Mouse (Mus musculus): ENCODE measurements around the gene Pdlim5. TPM values are rescaled to one million over a fixed set of nuclear protein-coding genes. Genes with fewer than 3 reads are reported as not detected.
A peak's percentile ranks its signal among the peaks of the same experiment; 100 is the strongest.

Pdlim5 gene
- total RNA-seq, 2 experiments from 2014 or later, result 18.4 to 18.9 TPM

DNA sequence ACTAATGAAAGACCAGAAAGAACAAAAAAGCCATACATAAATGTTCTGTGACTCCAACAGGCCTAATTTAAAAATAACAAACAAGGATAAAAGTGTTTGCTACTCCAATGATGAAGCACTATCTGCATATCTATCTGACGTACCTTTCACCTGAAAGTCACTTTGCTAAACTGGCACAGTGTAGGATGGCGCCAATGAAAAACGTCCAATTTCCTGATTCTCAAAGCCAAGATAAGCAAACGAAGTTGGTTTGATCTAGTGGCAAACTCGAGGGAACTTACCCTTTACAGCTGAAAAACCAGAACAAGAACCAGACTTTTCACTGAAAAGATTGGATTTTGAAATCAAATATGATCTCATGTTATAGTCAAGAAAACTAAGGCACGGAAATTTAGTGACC, 49.2 kb downstream of the Pdlim5 start:
- DNase-seq (ENCODE audit: extremely low spot score in 1 of 2, low spot score in 2 of 2), result no peak
- intact Hi-C loops (cut with DNase I), result no loop called here

DNA sequence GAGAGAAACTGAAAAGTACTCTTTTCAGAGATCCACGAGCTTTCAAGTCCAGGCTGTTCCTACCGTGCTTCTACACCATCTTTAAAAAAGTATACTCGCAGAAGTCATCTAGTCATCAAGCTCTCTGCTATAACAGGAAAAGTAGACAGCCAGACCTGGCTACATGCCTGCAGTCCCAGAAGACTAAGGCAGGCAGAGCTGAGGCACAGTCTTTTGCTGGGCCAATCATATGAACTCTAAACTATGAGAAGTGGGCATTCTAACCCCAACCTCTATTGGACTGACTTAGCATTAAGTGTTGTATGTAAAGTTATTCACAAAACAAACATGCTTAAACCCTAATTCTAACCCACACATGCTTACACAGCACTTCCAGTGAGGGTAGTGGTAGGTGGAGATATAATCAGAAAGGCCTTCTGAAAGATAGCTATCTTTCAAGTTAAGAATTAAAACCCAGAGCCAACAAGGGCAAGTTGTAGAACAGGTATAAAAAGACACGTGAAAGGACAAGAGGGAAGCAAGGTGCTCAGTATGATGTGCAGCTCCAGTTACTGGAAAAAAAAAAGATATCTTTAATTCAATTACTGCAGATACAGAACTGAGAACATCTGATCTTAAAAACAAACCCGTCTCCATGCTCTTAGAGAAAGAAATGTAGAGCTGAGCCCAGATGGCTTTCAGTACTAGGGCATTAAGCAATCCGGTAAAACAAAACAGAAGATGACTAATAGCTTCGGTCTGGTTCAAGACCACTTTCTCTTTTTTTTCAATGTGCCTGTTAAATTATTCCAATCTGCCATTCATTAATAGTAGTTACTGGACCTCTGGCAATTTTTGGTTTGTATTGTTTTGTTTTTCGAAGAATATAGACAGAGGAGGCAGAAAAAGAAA, 50.0 kb downstream of the Pdlim5 start:
- intact Hi-C loops (cut with DNase I), result no loop called here
- DNase-seq (ENCODE audit: extremely low spot score in 1 of 2, low spot score in 2 of 2), result no peak

DNA sequence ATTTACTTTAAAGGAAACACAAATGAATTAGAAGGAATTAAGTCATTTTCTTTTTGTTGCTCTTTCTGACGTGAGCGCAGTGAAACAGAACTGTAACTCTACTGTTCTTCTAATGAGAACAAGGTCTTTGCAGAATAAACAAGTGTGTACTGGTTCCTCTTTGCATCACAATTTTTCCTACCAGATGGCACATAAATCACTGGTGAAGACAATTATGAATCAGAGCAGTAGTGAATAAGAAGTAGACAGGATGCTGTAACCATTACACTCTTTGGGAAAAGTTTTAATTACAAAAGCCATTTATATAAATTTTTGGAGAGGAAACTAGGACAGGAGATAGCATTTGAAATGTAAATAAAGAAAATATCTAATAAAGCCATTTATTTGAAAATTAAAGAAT, 51.7 kb downstream of the Pdlim5 start:
- intact Hi-C loops (cut with DNase I), result no loop called here
- no peak for DNase-seq (ENCODE audit: extremely low spot score in 1 of 2, low spot score in 2 of 2)

DNA sequence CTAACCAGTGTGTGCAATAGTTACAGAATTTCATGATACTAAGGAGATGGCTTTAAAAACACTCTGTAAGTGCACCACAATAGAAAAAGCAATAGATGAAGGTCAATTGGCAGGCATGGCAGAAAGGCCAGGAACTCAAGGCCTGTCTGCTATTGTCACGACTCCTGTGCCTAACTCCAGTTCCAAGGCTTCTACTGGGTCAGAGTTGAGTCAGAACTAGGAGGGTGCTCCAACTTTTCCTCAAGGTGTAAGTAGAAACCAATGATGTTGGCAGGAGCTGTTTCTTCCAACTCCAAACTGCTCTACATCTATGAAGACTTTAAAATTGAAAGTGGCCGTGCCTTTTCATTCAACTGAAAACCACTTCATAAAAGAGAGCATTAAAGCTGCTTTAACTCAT, 54.8 kb downstream of the Pdlim5 start:
- intact Hi-C loops (cut with DNase I), result no loop called here
- DNase-seq (ENCODE audit: extremely low spot score in 1 of 2, low spot score in 2 of 2), result no peak

DNA sequence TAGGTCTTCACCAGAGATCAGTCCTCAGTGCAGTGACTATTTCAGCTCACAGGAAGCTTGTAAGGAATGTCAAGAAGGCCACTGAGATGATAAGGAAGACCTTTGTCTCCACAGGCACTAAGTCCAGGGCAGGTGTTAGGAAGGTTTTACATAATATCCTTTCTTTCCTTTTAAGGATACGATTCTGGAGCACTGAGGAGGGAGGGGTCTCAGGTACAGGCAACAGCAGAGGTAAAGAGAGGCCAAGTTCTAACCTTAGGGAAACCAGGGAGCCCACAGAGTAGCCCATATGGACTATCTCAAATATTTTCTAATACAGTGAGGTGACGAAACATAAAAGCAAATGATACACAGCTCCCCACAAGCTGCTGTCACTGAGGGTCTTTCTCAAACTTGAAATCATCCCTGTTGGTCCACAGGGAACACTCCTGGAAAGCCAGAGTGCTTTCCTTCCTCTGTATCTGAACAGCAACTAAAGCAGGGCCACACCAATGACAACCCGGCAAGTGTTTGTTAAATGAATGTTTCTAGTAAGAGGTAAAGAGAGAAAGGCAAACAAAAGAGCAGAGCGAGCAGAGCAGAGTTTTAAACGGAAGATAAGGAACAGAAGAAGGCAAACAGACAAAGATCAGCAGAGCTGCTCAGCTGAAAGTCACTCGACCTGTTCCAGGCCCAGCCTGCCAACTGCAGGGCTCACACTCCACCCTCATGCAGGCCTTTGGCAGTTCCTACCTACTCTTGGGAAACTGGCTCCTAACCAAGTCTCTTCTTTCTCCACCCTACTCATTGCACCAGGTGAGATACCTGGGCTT, 55.9 kb downstream of the Pdlim5 start:
- no peak for DNase-seq (ENCODE audit: extremely low spot score in 1 of 2, low spot score in 2 of 2)
- intact Hi-C loops (cut with DNase I), result no loop called here

DNA sequence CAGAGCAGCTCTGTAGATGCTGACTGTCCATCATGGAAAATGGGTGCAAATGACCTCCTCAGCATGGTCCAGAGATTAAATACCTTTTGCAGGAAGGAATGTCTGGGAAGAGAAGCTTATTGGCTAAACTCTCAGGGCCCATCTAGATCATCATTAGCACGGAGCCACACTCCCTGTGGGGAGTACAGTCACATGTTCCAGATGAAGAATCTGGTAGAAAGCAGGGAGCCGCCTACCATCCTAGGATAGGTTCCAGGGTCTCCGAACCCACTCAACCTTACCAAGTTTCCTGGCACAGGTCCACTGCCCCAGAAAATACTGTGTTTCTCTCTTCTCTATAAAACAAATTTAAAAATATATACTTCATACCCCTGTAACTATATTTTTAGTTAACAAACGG, 57.4 kb downstream of the Pdlim5 start:
- intact Hi-C loops (cut with DNase I), result no loop called here
- no peak for DNase-seq (ENCODE audit: extremely low spot score in 1 of 2, low spot score in 2 of 2)

DNA sequence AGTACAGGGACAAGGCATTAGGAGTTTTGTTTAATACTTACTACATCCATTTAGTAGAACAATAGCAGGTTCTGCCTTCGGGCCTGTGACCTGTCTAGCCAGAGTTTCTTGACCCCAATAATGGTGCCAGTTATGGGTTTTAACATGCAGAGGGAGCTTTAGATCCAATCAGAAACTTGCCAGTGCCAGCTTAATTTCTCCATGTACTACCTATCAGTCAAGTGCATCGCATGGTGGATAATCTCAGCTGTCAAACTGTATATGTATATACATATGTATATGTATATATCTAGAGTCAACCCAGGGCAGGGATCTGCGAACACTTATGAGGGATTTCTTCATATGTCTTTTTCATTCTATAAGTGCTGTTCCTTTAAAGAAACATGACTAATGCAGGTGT, 61.0 kb downstream of the Pdlim5 start:
- no peak for DNase-seq (ENCODE audit: extremely low spot score in 1 of 2, low spot score in 2 of 2)
- intact Hi-C loops (cut with DNase I), result no loop called here

DNA sequence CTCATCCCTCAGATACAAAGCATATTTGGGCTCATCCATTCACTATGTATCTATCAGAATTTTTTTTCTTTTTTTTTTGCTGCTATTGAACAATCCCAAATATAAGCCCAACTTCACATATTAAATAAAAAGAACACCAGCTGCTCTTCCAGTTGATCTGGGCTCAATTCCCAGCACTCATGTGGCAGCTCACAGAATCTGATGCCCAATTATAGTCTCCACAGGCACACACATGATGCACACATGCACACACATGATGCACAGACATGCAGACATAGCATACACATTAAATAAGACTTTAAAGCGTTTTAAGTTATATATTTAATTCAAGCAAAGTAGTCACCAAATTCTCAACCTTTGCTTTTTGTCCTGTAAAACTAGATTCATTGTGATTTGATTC, 62.0 kb downstream of the Pdlim5 start:
- DNase-seq (ENCODE audit: extremely low spot score in 1 of 2, low spot score in 2 of 2), result no peak

DNA sequence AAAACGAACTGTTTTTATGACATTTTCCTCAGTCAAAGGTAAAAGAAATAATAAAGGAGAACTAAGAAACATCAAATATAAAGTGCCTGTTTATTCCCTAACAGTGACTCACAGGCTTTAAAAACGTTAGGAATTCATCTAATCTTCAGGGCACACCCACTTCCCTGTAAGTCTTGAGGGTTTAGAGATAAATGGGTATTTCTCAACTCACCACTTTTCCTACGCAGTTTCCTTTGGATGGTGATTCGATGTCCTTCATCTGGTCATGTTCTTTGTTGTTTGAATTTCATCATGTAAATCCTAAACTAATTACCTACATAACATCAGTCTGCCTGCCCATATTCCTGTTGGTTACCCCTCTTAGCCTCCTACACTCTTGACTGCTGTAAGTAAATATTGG, 62.8 kb downstream of the Pdlim5 start:
- intact Hi-C loops (cut with DNase I), result no loop called here
- no peak for DNase-seq (ENCODE audit: extremely low spot score in 1 of 2, low spot score in 2 of 2)

More for the DNA sequence above, 62.0 kb downstream of the Pdlim5 start:
- intact Hi-C loops (cut with DNase I), result no loop called here

DNA sequence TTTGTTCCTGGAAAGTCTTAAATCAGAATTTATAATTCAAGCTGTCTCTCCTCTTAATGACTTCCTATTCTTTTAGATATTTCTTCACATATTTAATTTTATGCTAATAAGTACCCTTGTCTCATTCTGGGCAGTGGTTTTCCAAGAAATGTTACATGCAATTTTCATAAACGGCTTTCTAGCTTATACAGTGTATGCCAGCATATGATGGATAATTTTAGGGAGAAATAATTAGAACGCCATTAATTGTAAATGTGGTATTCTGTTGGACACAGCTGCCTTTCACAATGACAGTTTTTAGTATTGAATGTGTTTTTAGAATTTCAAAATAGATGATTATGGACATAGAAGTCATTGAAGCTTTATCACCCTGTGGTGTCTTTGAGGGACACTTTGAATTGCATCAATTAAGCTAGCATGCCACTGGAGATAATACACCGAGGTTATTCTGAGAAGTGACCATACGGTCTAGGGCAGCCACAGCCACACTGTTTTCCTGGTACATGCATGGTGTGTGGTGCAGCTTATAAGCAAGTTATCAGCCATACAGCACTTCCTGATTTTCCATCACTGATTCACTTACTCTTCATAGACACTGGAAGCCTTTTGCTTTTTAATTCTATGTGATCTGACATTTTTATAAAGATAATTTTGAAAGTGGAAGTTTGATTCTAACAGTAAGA, 63.5 kb downstream of the Pdlim5 start:
- DNase-seq (ENCODE audit: extremely low spot score in 1 of 2, low spot score in 2 of 2), result no peak
- intact Hi-C loops (cut with DNase I), result no loop called here

DNA sequence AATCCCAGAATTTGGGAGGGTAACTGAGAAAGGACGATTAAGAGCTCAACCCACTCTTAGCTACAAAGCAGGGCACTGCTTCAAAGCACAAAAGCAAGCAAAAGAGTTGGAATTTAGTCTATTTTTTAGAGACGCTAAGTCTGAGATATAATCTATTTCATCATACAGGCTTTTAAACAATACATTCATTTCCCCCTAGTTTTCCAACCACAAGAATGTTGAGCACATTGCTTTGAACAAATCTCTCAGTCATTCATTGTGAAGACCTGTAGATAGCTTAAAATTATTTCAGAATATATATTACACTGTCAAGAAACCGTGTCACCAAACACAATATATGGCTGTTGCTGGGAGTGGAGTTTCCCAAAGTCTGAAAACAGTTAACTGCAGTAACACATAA, 65.1 kb downstream of the Pdlim5 start:
- intact Hi-C loops (cut with DNase I), result no loop called here
- DNase-seq (ENCODE audit: extremely low spot score in 1 of 2, low spot score in 2 of 2), result no peak

DNA sequence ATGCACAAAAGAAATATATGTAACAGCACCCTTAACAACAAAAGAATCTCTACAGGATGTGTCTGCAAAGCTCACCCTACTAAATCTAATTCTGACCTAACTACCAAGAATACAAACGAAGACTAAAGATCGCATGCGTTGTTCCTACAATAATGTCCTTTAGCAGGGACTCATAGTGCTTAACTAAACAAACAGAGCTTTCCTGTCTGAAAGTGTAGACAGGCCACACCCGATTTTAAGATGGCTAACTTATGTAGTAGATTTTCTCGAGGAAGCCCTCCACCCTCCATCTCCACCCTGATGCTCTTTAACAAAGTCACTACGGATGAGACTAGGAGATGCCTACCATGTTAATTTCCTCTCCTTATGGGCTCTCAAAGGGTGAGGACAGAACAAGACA, 71.9 kb downstream of the Pdlim5 start:
- intact Hi-C loops (cut with DNase I), result no loop called here
- DNase-seq (ENCODE audit: extremely low spot score in 1 of 2, low spot score in 2 of 2), result no peak

DNA sequence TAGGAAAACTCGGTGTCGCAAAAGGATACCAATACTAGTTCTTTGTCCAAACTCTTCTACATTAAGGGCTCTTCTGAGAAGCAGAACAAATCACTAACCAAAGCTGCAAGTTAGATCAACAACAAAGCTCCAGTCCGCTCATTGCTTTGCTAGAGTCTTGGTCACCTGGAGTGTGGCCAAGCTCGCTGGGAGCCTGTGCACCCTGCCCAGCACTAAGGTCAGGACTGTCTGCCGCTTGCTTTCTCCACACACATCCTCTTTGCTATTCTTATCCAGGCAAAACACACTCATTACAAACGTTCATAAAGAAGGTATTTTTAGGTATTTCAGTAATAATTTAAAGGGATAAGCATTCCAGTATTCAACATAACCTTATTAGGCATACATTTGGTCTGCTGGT, 73.6 kb downstream of the Pdlim5 start:
- intact Hi-C loops (cut with DNase I), result no loop called here
- DNase-seq (ENCODE audit: extremely low spot score in 1 of 2, low spot score in 2 of 2), result peak in 1 of 2 experiments; percentile 81

DNA sequence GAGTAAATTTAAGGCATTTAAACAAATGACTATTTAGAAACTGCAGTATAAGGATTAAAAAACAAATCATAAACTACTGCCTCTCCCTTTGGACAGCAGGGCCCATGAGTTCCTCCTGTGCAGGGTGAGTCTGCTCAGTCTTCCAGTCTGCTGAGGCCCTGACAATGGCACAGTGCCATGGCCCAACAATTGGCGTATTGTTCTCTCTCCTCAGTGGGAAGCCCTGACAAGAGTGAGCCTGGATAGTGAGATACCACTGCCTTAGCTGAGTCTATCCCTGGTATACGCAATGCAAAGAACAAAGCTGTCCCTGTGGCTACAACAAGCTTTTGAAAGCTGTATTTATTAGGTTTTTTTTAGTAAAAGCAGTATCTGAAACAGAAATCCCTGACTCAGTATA, 77.3 kb downstream of the Pdlim5 start:
- peak; percentile 61 to 87 for DNase-seq (ENCODE audit: extremely low spot score in 1 of 2, low spot score in 2 of 2)
- intact Hi-C loops (cut with DNase I), result no loop called here

DNA sequence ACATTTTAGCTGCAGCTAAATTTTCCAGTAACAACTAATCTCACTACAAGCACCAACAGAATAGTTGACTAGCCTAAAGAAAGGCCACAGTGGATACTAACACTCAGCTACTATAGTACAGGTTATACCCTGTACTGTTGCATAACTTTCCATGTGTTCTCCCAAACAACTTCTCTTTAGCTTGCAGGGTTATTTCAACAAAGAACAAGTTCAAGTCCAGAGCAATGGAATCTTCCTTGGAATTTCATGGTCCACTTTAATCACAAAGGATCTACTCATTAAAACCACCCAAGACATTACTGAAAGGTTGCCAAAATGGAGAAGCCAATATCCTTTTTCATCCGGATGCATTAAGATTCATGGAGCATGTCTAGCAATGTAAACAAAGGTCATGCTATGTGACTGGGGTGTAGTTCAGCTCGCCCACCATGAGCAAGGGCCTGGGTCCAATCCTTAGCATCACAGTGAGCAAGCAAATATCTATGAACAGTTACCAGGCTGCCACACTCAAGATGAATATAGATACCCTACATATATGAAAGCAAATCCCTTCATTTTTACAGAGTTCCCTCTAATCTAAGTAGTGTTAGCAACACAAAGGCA, 79.3 kb downstream of the Pdlim5 start:
- no peak for DNase-seq (ENCODE audit: extremely low spot score in 1 of 2, low spot score in 2 of 2)
- intact Hi-C loops (cut with DNase I), result no loop called here

DNA sequence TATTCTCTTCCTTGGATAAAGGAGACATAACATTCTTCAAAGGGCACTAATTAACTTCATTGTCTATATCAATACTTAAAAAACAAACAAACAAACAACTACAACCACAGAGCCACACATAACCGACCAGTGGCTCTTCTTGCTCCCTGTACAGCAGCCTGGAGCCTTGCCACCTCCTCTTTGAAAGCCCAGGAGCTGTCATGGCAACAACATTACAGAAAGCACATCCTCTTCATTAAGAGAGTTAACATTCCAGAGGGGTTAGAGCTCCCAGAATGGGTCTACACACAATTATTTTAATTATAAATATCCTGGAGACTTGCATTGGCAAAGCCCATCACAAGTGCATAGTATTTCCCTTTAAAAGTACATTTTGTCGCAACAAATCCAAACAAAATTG, 84.4 kb downstream of the Pdlim5 start:
- intact Hi-C loops (cut with DNase I), result loop anchor here (5.0 kb wide), 1 partner anchor 86 kb away; the partner anchor contains the start of gene Pdlim5
- DNase-seq (ENCODE audit: extremely low spot score in 1 of 2, low spot score in 2 of 2), result peak; percentile 49 to 56

DNA sequence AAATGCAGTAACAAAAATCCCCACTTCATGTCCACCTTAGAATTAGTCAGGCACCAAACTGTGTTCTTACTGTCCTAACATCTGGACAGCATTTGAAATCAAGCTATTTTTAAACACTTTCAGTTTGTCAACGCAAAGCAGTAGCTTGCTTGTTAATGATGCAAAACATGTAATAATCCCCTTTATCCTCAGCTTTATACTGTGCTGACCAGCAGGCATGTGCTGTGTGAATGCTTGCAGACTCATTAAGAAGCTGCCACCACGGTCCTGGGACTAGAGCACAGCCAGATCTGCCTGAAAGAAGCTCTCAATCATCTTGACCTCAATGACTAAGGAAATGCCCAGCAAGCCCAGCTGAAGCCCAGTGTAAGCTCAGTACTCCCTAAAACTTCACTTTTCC, 85.0 kb downstream of the Pdlim5 start:
- intact Hi-C loops (cut with DNase I), result loop anchor here (5.0 kb wide), 1 partner anchor 87 kb away; the partner anchor contains the start of gene Pdlim5
- DNase-seq (ENCODE audit: extremely low spot score in 1 of 2, low spot score in 2 of 2), result peak in 1 of 2 experiments; percentile 16

DNA sequence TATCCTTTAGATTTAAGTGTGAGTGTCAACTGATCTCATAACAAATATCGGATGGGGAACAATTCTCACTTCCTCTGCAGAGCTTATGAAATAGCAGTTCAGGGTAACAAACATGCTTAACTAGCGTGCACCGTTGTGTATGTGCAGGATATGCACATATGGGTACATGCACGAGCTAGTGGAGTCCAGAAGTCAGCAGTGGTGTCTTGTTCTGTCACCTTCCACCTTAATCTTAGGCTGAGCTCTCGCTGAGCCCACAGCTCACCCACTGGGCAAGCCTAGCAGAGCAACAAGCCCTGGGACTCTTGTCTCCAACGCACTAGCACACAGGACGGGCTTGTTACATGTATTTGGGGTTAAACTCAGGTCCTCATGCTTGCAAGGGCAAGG, 100.2 kb downstream of the Pdlim5 start:
- no peak for DNase-seq (ENCODE audit: extremely low spot score in 1 of 2, low spot score in 2 of 2)
- intact Hi-C loops (cut with DNase I), result loop anchor here (2.0 to 10.0 kb wide), 3 partner anchors 150 to 350 kb away; no protein-coding TSS in a partner anchor

Data from left cerebral cortex, postnatal 10 days (tissue).